ENCODE assay signal across 38 mouse cellular contexts in the genomic region with DNA sequence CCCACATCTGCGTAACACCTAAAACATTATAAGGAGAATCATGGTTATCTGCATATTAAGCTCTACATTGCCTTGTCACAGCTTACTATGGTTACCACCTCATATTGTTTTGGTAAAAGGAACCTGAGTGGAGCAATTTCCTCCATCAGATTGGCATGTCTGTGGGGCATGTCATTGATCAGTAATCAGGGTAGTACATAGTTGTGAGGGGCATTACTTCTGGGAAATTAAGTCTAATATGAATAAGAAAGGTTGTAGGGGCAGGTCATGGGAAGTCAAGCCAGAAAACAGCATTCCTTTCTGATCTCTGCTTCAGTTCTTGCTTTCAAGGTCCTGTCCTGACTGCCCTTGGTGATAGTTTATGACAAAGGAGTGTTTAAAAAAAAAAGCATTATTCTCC. TPM values are rescaled to one million over a fixed set of nuclear protein-coding genes. Genes with fewer than 3 reads are reported as not detected.
"Had no signal": no experiment of that assay in that cellular context is flagged by ENCODE, and none has a peak within 500 bp of the region (broad histone marks: within the 10 kb centered on the region; RNA-seq: fewer than 3 reads in every experiment).

No protein-coding gene starts in this region.

- H3K9me3 ChIP-seq: embryonic facial prominence, embryonic 12.5 days; embryonic facial prominence, embryonic 15.5 days; forebrain, embryonic 12.5 days; forebrain, embryonic 13.5 days had no signal

- H3K27ac ChIP-seq: embryonic facial prominence, embryonic 10.5 days; embryonic facial prominence, embryonic 12.5 days; embryonic facial prominence, embryonic 13.5 days; embryonic facial prominence, embryonic 15.5 days; forebrain, embryonic 10.5 days; forebrain, embryonic 12.5 days; forebrain, embryonic 13.5 days; forebrain, embryonic 15.5 days; gastrocnemius, adult 2 months; heart, adult 2 months had no signal

- H3K27me3 ChIP-seq: embryonic facial prominence, embryonic 12.5 days; embryonic facial prominence, embryonic 13.5 days; embryonic facial prominence, embryonic 15.5 days; forebrain, embryonic 12.5 days; forebrain, embryonic 13.5 days; forebrain, embryonic 15.5 days had no signal

- ATAC-seq: forebrain, embryonic 13.5 days; forebrain, embryonic 14.5 days; forebrain, embryonic 15.5 days; forebrain, embryonic 16.5 days; forebrain, postnatal 0 days had no signal

- H3K36me3 ChIP-seq: embryonic facial prominence, embryonic 10.5 days; embryonic facial prominence, embryonic 12.5 days; embryonic facial prominence, embryonic 13.5 days; embryonic facial prominence, embryonic 15.5 days; forebrain, embryonic 10.5 days; forebrain, embryonic 12.5 days; forebrain, embryonic 15.5 days had no signal

- H3K4me2 ChIP-seq: embryonic facial prominence, embryonic 12.5 days; embryonic facial prominence, embryonic 13.5 days; embryonic facial prominence, embryonic 15.5 days; forebrain, embryonic 12.5 days; forebrain, embryonic 13.5 days; forebrain, embryonic 15.5 days had no signal

- H3K4me3 ChIP-seq: embryonic facial prominence, embryonic 10.5 days; embryonic facial prominence, embryonic 12.5 days; embryonic facial prominence, embryonic 13.5 days; embryonic facial prominence, embryonic 15.5 days; erythroblast, embryonic 14.5 days; forebrain, embryonic 10.5 days; forebrain, embryonic 12.5 days; forebrain, embryonic 13.5 days; forebrain, embryonic 15.5 days; gastrocnemius, adult 2 months; heart, adult 2 months had no signal

- H3K9ac ChIP-seq: embryonic facial prominence, embryonic 12.5 days; embryonic facial prominence, embryonic 13.5 days; embryonic facial prominence, embryonic 15.5 days; forebrain, embryonic 12.5 days; forebrain, embryonic 13.5 days; forebrain, embryonic 15.5 days; forebrain, postnatal 0 days had no signal

- H3K4me1 ChIP-seq: embryonic facial prominence, embryonic 10.5 days; embryonic facial prominence, embryonic 12.5 days; embryonic facial prominence, embryonic 13.5 days; embryonic facial prominence, embryonic 15.5 days; forebrain, embryonic 10.5 days; forebrain, embryonic 12.5 days; forebrain, embryonic 13.5 days; forebrain, embryonic 15.5 days had no signal

- DNase-seq: cerebellum, adult 9-11 months; cerebellum, postnatal 10 days; cerebellum, postnatal 14 days; cerebellum, postnatal 25 days; cerebellum, postnatal 36 days; embryo, embryonic 11 days; forebrain, postnatal 0 days; gastrocnemius, adult 2 months; gastrocnemius, postnatal 10 days; gastrocnemius, postnatal 14 days; gastrocnemius, postnatal 25 days; gastrocnemius, postnatal 36 days; heart, adult 11 months; heart, adult 18-20 months; heart, adult 2 months had no signal

RNA-seq across cellular contexts. Expression of a gene that starts 22.7 kb away (rescaled TPM):
- total RNA-seq: common myeloid progenitor, adult 5-6 weeks; forebrain, postnatal 0 days; gastrocnemius, adult 18-20 months; gastrocnemius, adult 2 months; gastrocnemius, adult 8-10 months; gastrocnemius, postnatal 10 days; gastrocnemius, postnatal 14 days; gastrocnemius, postnatal 25 days; gastrocnemius, postnatal 36 days; gastrocnemius, postnatal 4 days; granulocyte monocyte progenitor cell, adult 5-6 weeks; heart, adult 18-20 months; heart, adult 2 months; heart, adult 8-10 months had no signal
- polyA plus RNA-seq: cortical plate, adult 2 months; embryonic facial prominence, embryonic 10.5 days; embryonic facial prominence, embryonic 11.5 days; embryonic facial prominence, embryonic 12.5 days; embryonic facial prominence, embryonic 13.5 days; embryonic facial prominence, embryonic 14.5 days; embryonic facial prominence, embryonic 15.5 days; erythroblast, embryonic 14.5 days; forebrain, embryonic 10.5 days; forebrain, embryonic 11.5 days; forebrain, embryonic 12.5 days; forebrain, embryonic 13.5 days; forebrain, embryonic 14.5 days; forebrain, embryonic 15.5 days; forebrain, embryonic 16.5 days; forebrain, postnatal 0 days; frontal cortex, adult 2 months; gonadal fat pad, adult 2 months; heart, adult 2 months had no signal

RNA-seq across cellular contexts. Expression of a gene that starts 54.1 kb away (rescaled TPM):
- total RNA-seq: common myeloid progenitor, adult 5-6 weeks; forebrain, postnatal 0 days; gastrocnemius, adult 18-20 months; gastrocnemius, adult 2 months; gastrocnemius, adult 8-10 months; gastrocnemius, postnatal 10 days; gastrocnemius, postnatal 14 days; gastrocnemius, postnatal 25 days; gastrocnemius, postnatal 36 days; gastrocnemius, postnatal 4 days; granulocyte monocyte progenitor cell, adult 5-6 weeks; heart, adult 18-20 months; heart, adult 2 months; heart, adult 8-10 months had no signal
- polyA plus RNA-seq: cortical plate, adult 2 months; embryonic facial prominence, embryonic 10.5 days; embryonic facial prominence, embryonic 11.5 days; embryonic facial prominence, embryonic 12.5 days; embryonic facial prominence, embryonic 13.5 days; embryonic facial prominence, embryonic 14.5 days; embryonic facial prominence, embryonic 15.5 days; erythroblast, embryonic 14.5 days; forebrain, embryonic 10.5 days; forebrain, embryonic 11.5 days; forebrain, embryonic 12.5 days; forebrain, embryonic 13.5 days; forebrain, embryonic 14.5 days; forebrain, embryonic 15.5 days; forebrain, embryonic 16.5 days; forebrain, postnatal 0 days; frontal cortex, adult 2 months; gonadal fat pad, adult 2 months; heart, adult 2 months had no signal
